Mouse (Mus musculus): ENCODE measurements around the gene Gm49368. TPM values are rescaled to one million over a fixed set of nuclear protein-coding genes. Genes with fewer than 3 reads are reported as not detected.

Gm49368 gene
- not detected for total RNA-seq (2023)

GRCm38 (mm10) chr7:128062456-128062855 lies at the start of gene Gm49368, which contains the start of gene Itgam:
Gene Gm49368 (plus strand): TSS chr7:128062683.
Gene Itgam (plus strand): TSS chr7:128062640.

GRCm38 (mm10) chr7:128128741-128129720 lies 66.5 kb downstream of the Gm49368 start, which contains the start of gene Itgax:
Gene Itgax (plus strand): TSS chr7:128129547.

GRCm38 (mm10) chr7:128154076-128154475 lies 91.6 kb downstream of the Gm49368 start, which contains the start of gene Itgad:
Gene Itgad (plus strand): TSS chr7:128154376.

Other genes with a start within 250 kb of the Gm49368 start
- gene Stx4a, start 238.4 kb upstream of the Gm49368 start, total RNA-seq (2023): 100 to 1,000 TPM; 144 to 145 TPM
- gene Stx1b, start 238.1 kb upstream of the Gm49368 start, total RNA-seq (2023): not detected
- 100 to 1,000 TPM in 1 of 2 experiments, 10 to 100 TPM in 1; 99.7 to 102 TPM for gene Zfp646, start 186.5 kb upstream of the Gm49368 start, total RNA-seq (2023)
- gene Zfp668, start 185.9 kb upstream of the Gm49368 start, total RNA-seq (2023): 10 to 100 TPM; 24.2 to 27.3 TPM
- gene Prss53, start 171.7 kb upstream of the Gm49368 start, total RNA-seq (2023): under 1 TPM; 0.53 to 0.76 TPM
- gene Gm21974, start 167.2 kb upstream of the Gm49368 start, total RNA-seq (2023): not detected
- gene Vkorc1, start 167.1 kb upstream of the Gm49368 start, total RNA-seq (2023): 10 to 100 TPM; 12.4 to 16.7 TPM
- gene Bckdk, start 158.6 kb upstream of the Gm49368 start, total RNA-seq (2023): 10 to 100 TPM; 24.6 to 33.4 TPM
- 10 to 100 TPM; 41.0 to 43.8 TPM for gene Kat8, start 150.2 kb upstream of the Gm49368 start, total RNA-seq (2023)
- not detected for gene Prss8, start 132.6 kb upstream of the Gm49368 start, total RNA-seq (2023)
- 1 to 10 TPM in 1 of 2 experiments, under 1 TPM in 1; 0.74 to 1.5 TPM for gene Prss36, start 116.0 kb upstream of the Gm49368 start, total RNA-seq (2023)
- gene Fus, start 95.2 kb upstream of the Gm49368 start, total RNA-seq (2023): 100 to 1,000 TPM; 709 to 864 TPM
- gene Pycard, start 68.8 kb upstream of the Gm49368 start, total RNA-seq (2023): 10 to 100 TPM; 45.2 to 62.4 TPM
- 1 to 10 TPM; 1.3 to 6.0 TPM for gene Trim72, start 58.7 kb upstream of the Gm49368 start, total RNA-seq (2023)
- 1 to 10 TPM in 1 of 2 experiments, under 1 TPM in 1; 0.83 to 2.7 TPM for gene Itgam, start within 50 bp of the Gm49368 start, total RNA-seq (2023)
- gene Itgax, start 66.9 kb downstream of the Gm49368 start, total RNA-seq (2023): 1 to 10 TPM; 1.4 to 5.0 TPM
- 1 to 10 TPM; 4.5 to 5.0 TPM for gene Itgad, start 91.7 kb downstream of the Gm49368 start, total RNA-seq (2023)
- not detected for gene Cox6a2, start 143.7 kb downstream of the Gm49368 start, total RNA-seq (2023)
- 10 to 100 TPM; 24.1 to 25.7 TPM for gene Armc5, start 174.7 kb downstream of the Gm49368 start, total RNA-seq (2023)
- 1 to 10 TPM; 3.8 to 3.9 TPM for gene 9130023H24Rik, start 175.3 kb downstream of the Gm49368 start, total RNA-seq (2023)
- 1 to 10 TPM; 4.1 to 4.7 TPM for gene Tgfb1i1, start 184.1 kb downstream of the Gm49368 start, total RNA-seq (2023)
- under 1 TPM in 1 of 2 experiments, not detected in 1; 0.33 TPM for gene Slc5a2, start 203.0 kb downstream of the Gm49368 start, total RNA-seq (2023)
- 10 to 100 TPM; 24.4 to 37.3 TPM for gene BC017158, start 235.5 kb downstream of the Gm49368 start, total RNA-seq (2023)

Measured in T-cell, adult 66 days (primary cell).